Mouse (Mus musculus) liver, postnatal 0 days (tissue): ENCODE measurements around the gene Atp23.

Source experiments
- CTCF ChIP-seq: sonication (generic); IDR thresholded peaks from 2 replicates; pipeline ENCODE4 v1.5.1; 2016; ENCODE audit warnings: antibody characterized with exemption, low read depth
- EP300 ChIP-seq: IDR thresholded peaks from 2 replicates; pipeline ENCODE4 v1.6.1; 2016; ENCODE audit warnings: antibody characterized with exemption, low read depth, mild to moderate bottlenecking

- TF ChIP-seq CTCF (no peak), EP300 (no peak)
Measured at GRCm38 (mm10) chr10:126911479-126911878, 10.3 kb upstream of the Atp23 start.
